Comparison of ENCODE assay signal across 14 mouse cellular contexts in the genomic region with DNA sequence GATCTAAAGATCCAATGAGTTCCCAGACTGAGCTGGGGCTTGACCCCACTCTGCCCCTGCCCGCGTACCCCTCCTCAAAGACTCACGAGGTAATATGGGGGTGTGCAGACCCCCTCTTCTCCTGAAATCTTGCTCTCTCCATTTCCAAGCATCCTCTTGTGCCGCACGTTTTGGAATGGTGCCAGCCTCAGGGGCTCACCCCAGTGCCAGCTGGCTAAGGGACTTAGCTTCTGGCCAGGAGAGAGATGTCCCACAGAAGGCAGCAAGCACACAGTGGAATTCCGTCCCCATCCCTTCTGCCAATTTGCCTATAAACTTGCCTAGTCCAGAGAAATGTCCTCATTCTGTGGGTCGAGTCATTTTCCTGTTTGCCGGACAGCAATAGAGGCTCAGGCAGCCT. TPM values are rescaled to one million over a fixed set of nuclear protein-coding genes. Genes with fewer than 3 reads are reported as not detected.
DNase-seq lines count a peak whose midpoint lies in the region; ATAC-seq and TF ChIP-seq lines count a peak whose summit lies in the region.
"Had no signal": no experiment of that assay in that cellular context is flagged by ENCODE, and none has a peak within 500 bp of the region (broad histone marks: within the 10 kb centered on the region; RNA-seq: fewer than 3 reads in every experiment).

No protein-coding gene starts in this region.

- TF ChIP-seq CTCF in heart, adult 2 months (IDR thresholded peaks at IDR 0.05) = no peak
- TF ChIP-seq CTCF in E14TG2a.4 (conservative IDR thresholded peaks at IDR 0.05; ENCODE audit: low read length) = no peak
- no peak for TF ChIP-seq CTCF in forebrain, postnatal 0 days (IDR thresholded peaks at IDR 0.05; ENCODE audit: low read depth)

- TF ChIP-seq EP300 in heart, adult 2 months (IDR thresholded peaks at IDR 0.05; ENCODE audit: insufficient read depth, low read depth, low read length) = no peak

- H3K4me3 ChIP-seq in heart, embryonic 10.5 days = peak overlapping the region; percentile 52; the same call in 1 of the 2 replicates
- H3K4me3 ChIP-seq in heart, adult 2 months = no peak overlapping the region
- peak overlapping the region; percentile 69 for H3K4me3 ChIP-seq in E14TG2a.4 (replicated peaks; ENCODE audit: low read length)
- H3K4me3 ChIP-seq in forebrain, postnatal 0 days (ENCODE audit: low read depth, low read length) = peak overlapping the region; percentile 32; the same call in 1 of the 2 replicates
- H3K4me3 ChIP-seq in midbrain, embryonic 10.5 days = peak overlapping the region; percentile 56

- no peak for DNase-seq in heart, embryonic 10.5 days (ENCODE audit: low spot score)
- DNase-seq in heart, adult 2 months = no peak
- peak; percentile 39 for DNase-seq in forebrain, postnatal 0 days
- peak; percentile 31 for DNase-seq in midbrain, embryonic 10.5 days (ENCODE audit: low spot score)
- DNase-seq in kidney, postnatal 4 days = no peak
- DNase-seq in gastrocnemius, postnatal 10 days = no peak
- DNase-seq: adrenal gland, postnatal 14 days; kidney, adult 8-10 months had no signal

- peak overlapping the region; percentile 56; the same call in 1 of the 2 replicates for H3K4me2 ChIP-seq in forebrain, postnatal 0 days (ENCODE audit: low read depth)

- H3K79me2 ChIP-seq in heart, adult 2 months (replicated peaks; ENCODE audit: control insufficient read depth, insufficient read depth, low read length) = no peaks in the 10 kb centered on the region

- peaks cover 100% of the 10 kb centered on the region for H3K27me3 ChIP-seq in heart, embryonic 10.5 days (ENCODE audit: insufficient read depth, poor library complexity, severe bottlenecking)
- peaks cover 33% of the 10 kb centered on the region for H3K27me3 ChIP-seq in heart, adult 2 months (ENCODE audit: control insufficient read depth, insufficient read depth, low read length)
- peaks cover 99% of the 10 kb centered on the region for H3K27me3 ChIP-seq in E14TG2a.4 (ENCODE audit: insufficient read depth, low read length)
- H3K27me3 ChIP-seq in forebrain, postnatal 0 days (ENCODE audit: insufficient read depth, low read length) = peaks cover 96% of the 10 kb centered on the region
- H3K27me3 ChIP-seq in midbrain, embryonic 10.5 days (ENCODE audit: low read depth, poor library complexity, severe bottlenecking) = peaks cover 100% of the 10 kb centered on the region

- H3K9me3 ChIP-seq in heart, embryonic 10.5 days = no peaks in the 10 kb centered on the region
- H3K9me3 ChIP-seq in E14TG2a.4 (ENCODE audit: low read length) = 0 out of 2 replicates have a peak, but pooled peaks cover 3% of the 10 kb centered on the region
- H3K9me3 ChIP-seq in forebrain, postnatal 0 days (ENCODE audit: low read length) = no peaks in the 10 kb centered on the region
- no peaks in the 10 kb centered on the region for H3K9me3 ChIP-seq in midbrain, embryonic 10.5 days (replicated peaks)

- WGBS in heart, embryonic 10.5 days = 17% methylated on average over 8 of the region's 8 CpGs
- WGBS in heart, adult 2 months = 15% methylated on average over 8 of the region's 8 CpGs
- 10% methylated on average over 8 of the region's 8 CpGs for WGBS in forebrain, postnatal 0 days
- 11% methylated on average over 8 of the region's 8 CpGs for WGBS in midbrain, embryonic 10.5 days

- H3K4me1 ChIP-seq in heart, embryonic 10.5 days = peaks cover 15% of the 10 kb centered on the region
- H3K4me1 ChIP-seq in heart, adult 2 months (ENCODE audit: control insufficient read depth, insufficient read depth, low read length) = no peaks in the 10 kb centered on the region
- H3K4me1 ChIP-seq in E14TG2a.4 (replicated peaks; ENCODE audit: low read depth, low read length) = peaks cover 44% of the 10 kb centered on the region
- no peaks in the 10 kb centered on the region; the same call in 1 of the 2 replicates for H3K4me1 ChIP-seq in forebrain, postnatal 0 days (ENCODE audit: insufficient read depth)
- peaks cover 99% of the 10 kb centered on the region for H3K4me1 ChIP-seq in midbrain, embryonic 10.5 days

- H3K27ac ChIP-seq in heart, embryonic 10.5 days = no peak overlapping the region
- no peak overlapping the region for H3K27ac ChIP-seq in heart, adult 2 months
- no peak overlapping the region for H3K27ac ChIP-seq in forebrain, postnatal 0 days (ENCODE audit: low read depth, low read length)
- H3K27ac ChIP-seq in midbrain, embryonic 10.5 days (replicated peaks) = peak overlapping the region; percentile 88

- H3K9ac ChIP-seq in heart, adult 2 months (ENCODE audit: low read depth, low read length) = no peak overlapping the region
- no peak overlapping the region for H3K9ac ChIP-seq in forebrain, postnatal 0 days

- intact Hi-C loops in heart, adult 2 months (cut with DNase I) = loop anchor here (10.0 kb wide), 1 partner anchor 418 kb away; a partner anchor contains a TSS

- H3K36me3 ChIP-seq in heart, embryonic 10.5 days = no peaks in the 10 kb centered on the region
- no peaks in the 10 kb centered on the region for H3K36me3 ChIP-seq in heart, adult 2 months (ENCODE audit: control insufficient read depth, insufficient read depth, low read length)
- H3K36me3 ChIP-seq in E14TG2a.4 (ENCODE audit: insufficient read depth, low read length) = no peaks in the 10 kb centered on the region
- H3K36me3 ChIP-seq in forebrain, postnatal 0 days (ENCODE audit: insufficient read depth) = no peaks in the 10 kb centered on the region
- no peaks in the 10 kb centered on the region for H3K36me3 ChIP-seq in midbrain, embryonic 10.5 days

- TF ChIP-seq POLR2A in heart, adult 2 months (IDR thresholded peaks at IDR 0.05; ENCODE audit: insufficient read depth, low read depth, low read length) = no peak

- peak; percentile 42; the same call in 1 of the 2 replicates for ATAC-seq in forebrain, postnatal 0 days
- ATAC-seq in megakaryocyte progenitor cell, adult 5-6 weeks (replicated peaks; ENCODE audit: poor library complexity) = no peak

RNA-seq across cellular contexts. Expression of a gene that starts 0.8 kb away (rescaled TPM):
- polyA plus RNA-seq in heart, embryonic 10.5 days (2016; fragmentation: Nextera tagmentation; extraction: Ambion mirVana) = 0.09 and 0.20 TPM in 2 replicates
- total RNA-seq in heart, adult 2 months (2021) = not detected
- not detected in 2 replicates for polyA plus RNA-seq in heart, adult 2 months (2012; rRNA removed)
- total RNA-seq in forebrain, postnatal 0 days (2014; rRNA removed) = 0.08 TPM in 1 of 2 replicates, not detected in the other
- polyA plus RNA-seq in forebrain, postnatal 0 days (2015; fragmentation: Nextera tagmentation; extraction: Ambion mirVana) = not detected in 2 replicates
- polyA plus RNA-seq in midbrain, embryonic 10.5 days (2016; fragmentation: Nextera tagmentation; extraction: Ambion mirVana) = 33.7 and 34.4 TPM in 2 replicates
- not detected in 2 replicates for total RNA-seq in megakaryocyte progenitor cell, adult 5-6 weeks (2015)
- total RNA-seq in megakaryocyte progenitor cell, adult 5-6 weeks (2017) = not detected in 2 replicates
- not detected for total RNA-seq in gastrocnemius, postnatal 10 days (2021)
- total RNA-seq: adrenal gland, postnatal 14 days; left cerebral cortex, adult 8-10 months had no signal
- polyA plus RNA-seq: cerebellum, adult 2 months; heart, embryonic 14.5 days; lung, postnatal 0 days had no signal

RNA-seq across cellular contexts. Expression of a gene that starts 43.6 kb away (rescaled TPM):
- 1.6 and 8.6 TPM in 2 replicates for polyA plus RNA-seq in heart, embryonic 10.5 days (2016; fragmentation: Nextera tagmentation; extraction: Ambion mirVana)
- 1 to 10 TPM; 5.5 to 6.2 TPM for total RNA-seq in heart, adult 2 months (2021)
- polyA plus RNA-seq in heart, adult 2 months (2012; rRNA removed) = 15.7 and 22.1 TPM in 2 replicates
- 21.3 and 44.2 TPM in 2 replicates for total RNA-seq in forebrain, postnatal 0 days (2014; rRNA removed)
- 37.2 and 37.6 TPM in 2 replicates for polyA plus RNA-seq in forebrain, postnatal 0 days (2015; fragmentation: Nextera tagmentation; extraction: Ambion mirVana)
- 5.4 and 9.3 TPM in 2 replicates for polyA plus RNA-seq in midbrain, embryonic 10.5 days (2016; fragmentation: Nextera tagmentation; extraction: Ambion mirVana)
- total RNA-seq in megakaryocyte progenitor cell, adult 5-6 weeks (2015) = not detected in 2 replicates
- not detected in 2 replicates for total RNA-seq in megakaryocyte progenitor cell, adult 5-6 weeks (2017)
- 10 to 100 TPM; 15.8 to 20.0 TPM for total RNA-seq in gastrocnemius, postnatal 10 days (2021)

Comparison
In these comparisons a context has a peak if more than half of its experiments do, and no peak if none do; other contexts are left out.
1. DNase-seq: peak in forebrain, postnatal 0 days (single experiment) and midbrain, embryonic 10.5 days (single experiment); none in heart, embryonic 10.5 days (single experiment), heart, adult 2 months (0 of 2), kidney, postnatal 4 days (0 of 2) and gastrocnemius, postnatal 10 days (single experiment).
2. RNA of a gene that starts 43.6 kb away (total RNA-seq): 21.3 to 44.2 TPM in forebrain, postnatal 0 days, 15.8 to 20.0 TPM in gastrocnemius, postnatal 10 days and 5.5 to 6.2 TPM in heart, adult 2 months; not detected in megakaryocyte progenitor cell, adult 5-6 weeks; every median in the first group is over 4 times any median in the second.